Mouse (Mus musculus) cerebellum, adult 11-12 months (tissue): ENCODE measurements around the gene Defb13.
"Not testable (repeated sequence)": the region's sequence is repeated elsewhere in the genome, so short reads cannot be mapped to it uniquely, and the experiment has no call there.

Experiments used
- DNase-seq: peaks from one replicate; pipeline ENCODE4 v3.0.0; 2022

Gene Defb13

GRCm38 (mm10) chr8:21946462-21946861 is at the start of gene Defb13:
Defb13 (plus strand) TSS chr8:21946762.
- DNase-seq = no peak

DNA sequence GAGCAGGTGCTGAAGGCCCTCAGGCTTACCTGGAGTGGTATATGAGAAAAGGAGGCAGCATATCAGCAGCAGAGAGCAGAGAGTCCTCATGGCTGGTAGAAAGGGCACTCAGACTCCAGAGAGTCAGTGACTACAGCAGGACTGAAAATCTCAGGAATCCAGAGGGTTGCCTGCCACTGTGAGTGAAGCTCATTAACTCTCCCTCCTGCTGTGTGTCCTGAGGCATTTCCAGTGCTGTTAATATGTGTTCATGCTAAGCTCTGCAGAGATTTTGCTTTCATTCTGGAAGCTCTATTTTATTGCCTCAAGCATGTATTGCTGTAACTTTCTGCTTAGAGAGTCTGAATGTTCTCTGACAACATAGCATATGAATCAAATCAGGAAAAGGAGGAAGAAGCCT is 40.3 kb upstream of the Defb13 start, which contains the start of gene Defb11:
Gene Defb11, minus strand, starts transcription at position 123 of the 400 bp plus-strand sequence.
- not testable (repeated sequence) for DNase-seq

DNA sequence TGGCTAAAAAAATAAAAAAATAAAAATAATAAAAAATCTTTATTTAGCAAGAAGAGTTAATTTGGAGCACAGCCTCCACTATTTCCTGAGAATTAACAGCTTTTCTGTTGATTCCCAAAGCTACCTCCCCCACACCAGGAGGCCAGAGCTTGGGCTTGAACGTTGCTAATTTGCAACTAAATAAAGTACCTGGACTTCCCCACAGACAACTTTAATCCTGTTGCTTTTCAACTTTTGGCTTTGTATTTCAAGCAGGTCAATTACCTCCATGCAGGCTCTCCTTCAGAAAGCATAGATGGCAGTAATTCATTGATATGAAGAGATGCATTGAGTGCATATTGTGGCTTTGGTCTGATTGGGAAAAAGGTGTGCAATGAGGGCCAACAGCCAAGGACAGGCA is 34.6 kb upstream of the Defb13 start:
- DNase-seq = no peak

DNA sequence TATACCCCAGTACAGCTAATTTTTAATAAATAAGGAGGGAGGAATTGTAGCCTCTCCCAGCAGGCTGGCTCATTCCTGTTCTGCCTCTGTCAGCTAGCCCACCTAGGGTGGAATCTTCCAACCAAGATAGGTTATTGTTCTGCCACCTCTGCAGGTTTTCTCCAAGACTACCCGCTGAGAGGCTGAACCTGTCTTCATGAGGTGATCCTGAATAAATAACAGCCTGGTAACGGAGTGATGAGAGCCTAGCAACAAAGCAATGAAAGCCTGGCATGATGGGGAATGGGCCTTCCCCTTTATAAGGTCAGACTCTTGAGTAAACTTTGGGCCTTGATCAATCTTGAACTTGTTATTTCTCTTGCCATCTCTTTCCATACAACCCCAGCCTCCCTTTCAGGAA is 34.0 kb upstream of the Defb13 start:
- DNase-seq = no peak

DNA sequence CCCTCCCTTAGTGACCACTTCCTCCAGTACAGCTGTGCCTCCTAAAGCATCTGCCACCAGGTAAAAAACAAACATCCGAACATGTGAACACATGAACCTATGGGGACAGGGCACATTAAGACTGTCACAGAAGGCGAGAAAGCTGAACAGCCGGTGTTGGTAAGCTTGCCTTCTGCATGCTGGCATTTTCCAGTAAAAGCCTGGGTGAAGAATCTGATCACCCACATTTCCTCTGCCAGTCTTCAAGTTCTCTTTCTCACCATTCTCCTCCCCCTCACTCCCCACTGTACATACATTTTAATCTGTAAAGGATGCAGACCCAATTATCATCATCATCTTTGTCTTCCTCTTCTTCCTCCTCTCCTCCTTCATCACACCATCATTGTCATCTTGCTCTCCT is 30.9 kb upstream of the Defb13 start:
- no peak for DNase-seq

- not testable (repeated sequence) for DNase-seq
These were observed 15.8 kb upstream of the Defb13 start for GRCm38 (mm10) chr8:21930754-21931153.

DNA sequence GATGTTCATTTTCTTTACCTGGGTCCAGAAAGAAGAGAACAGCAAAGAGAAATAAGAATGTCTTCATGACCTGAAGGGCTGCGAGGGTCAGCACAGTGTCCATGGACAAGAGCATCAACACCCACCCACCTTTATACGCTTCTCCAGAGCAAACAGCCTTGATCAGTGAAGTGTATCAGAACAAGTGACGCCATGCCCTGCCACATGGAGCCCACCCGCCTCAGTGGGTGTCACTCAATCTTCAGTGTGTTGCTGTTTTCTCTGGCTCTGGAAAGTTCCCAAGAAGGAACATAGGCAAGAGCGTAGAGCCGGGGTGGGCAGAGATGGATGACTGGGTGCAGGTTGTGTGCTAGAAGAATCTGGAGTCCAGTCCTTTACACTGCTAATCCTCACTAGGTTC is 14.0 kb upstream of the Defb13 start, which contains the start of gene Defb15:
Gene Defb15, minus strand, starts transcription at position 101 of the 400 bp plus-strand sequence.
- no peak for DNase-seq

DNA sequence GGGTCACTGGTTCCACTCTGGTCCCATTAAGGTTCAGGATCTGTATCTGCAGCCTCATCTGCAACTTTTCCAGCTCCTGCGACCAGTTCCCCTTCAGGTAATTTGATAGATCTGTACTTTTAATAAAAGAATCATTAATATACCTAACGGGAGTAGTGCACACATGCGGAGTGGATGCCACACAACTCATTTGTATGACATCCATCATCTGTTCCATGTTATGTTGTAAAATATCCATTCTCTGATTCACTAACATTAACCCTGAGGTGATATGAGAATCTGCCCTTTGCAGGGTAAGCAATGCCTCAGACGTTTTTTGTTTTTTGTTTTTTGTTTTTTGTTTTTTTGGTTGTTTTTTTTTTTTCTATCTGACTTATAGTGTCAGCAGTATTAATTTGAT is 8.5 kb upstream of the Defb13 start, which contains the start of gene Defb35:
Gene Defb35, plus strand, starts transcription at position 301 of the 400 bp plus-strand sequence.
- DNase-seq = not testable (repeated sequence)

DNA sequence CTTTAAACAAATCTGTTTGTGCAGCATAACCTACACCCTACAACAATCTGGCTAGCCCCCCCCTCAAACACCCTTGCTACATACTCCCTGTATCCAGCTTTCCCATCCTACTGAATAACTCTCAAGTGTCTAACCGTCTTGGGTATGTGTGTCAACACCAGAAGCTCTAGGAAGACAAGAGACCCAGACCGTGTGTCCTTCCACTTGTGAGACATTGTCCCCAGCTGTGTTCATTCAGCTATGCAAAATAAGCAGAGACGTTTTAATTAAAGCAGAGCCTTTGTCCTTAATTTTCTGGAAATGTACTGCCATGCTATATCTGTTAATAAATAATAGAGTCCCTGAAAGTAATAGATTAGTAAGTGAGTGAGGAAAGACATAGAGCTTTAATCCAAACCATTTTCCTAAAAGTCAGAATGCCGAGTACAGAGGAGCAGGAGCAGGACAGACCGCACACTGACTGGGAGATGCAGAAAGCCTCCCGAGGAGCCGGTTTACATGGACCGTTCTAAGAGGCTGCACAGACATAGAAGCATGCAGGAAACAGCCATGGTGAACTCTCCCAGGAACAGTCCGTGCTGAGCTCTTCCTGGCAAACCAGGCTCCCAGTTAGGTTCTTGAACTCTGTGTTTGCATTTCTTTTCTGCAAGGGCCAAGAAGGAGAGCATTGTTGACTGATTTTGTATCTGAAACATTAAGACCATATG is 902 bp downstream of the Defb13 start:
- no peak for DNase-seq

- no peak for DNase-seq
These were observed 8.8 kb downstream of the Defb13 start for GRCm38 (mm10) chr8:21955321-21955720.

- no peak for DNase-seq
These were observed 9.8 kb downstream of the Defb13 start for GRCm38 (mm10) chr8:21956336-21956735.

GRCm38 (mm10) chr8:21958414-21958813 is 11.9 kb downstream of the Defb13 start, which contains the start of gene Fam90a1a:
Fam90a1a (plus strand) TSS chr8:21958714.
- no peak for DNase-seq

DNA sequence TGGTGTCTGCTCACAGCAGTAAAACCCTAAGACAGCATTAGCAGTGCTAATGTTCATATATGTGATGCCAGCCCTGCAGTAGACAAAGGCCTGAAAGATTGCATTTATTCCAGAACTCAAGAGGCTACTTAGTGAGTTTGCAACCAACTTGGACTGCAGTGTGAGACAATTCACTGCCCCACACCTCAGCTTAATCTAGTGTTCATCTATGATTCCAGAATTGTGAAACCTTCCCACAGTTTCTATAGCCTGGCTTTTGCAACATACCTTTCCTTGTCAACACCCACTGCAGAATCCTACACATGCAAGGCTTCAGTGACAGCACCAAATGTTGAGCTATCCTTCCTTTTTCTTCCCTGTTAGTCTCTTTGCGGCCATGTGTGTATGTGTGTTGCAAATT is 20.1 kb downstream of the Defb13 start:
- no peak for DNase-seq

DNA sequence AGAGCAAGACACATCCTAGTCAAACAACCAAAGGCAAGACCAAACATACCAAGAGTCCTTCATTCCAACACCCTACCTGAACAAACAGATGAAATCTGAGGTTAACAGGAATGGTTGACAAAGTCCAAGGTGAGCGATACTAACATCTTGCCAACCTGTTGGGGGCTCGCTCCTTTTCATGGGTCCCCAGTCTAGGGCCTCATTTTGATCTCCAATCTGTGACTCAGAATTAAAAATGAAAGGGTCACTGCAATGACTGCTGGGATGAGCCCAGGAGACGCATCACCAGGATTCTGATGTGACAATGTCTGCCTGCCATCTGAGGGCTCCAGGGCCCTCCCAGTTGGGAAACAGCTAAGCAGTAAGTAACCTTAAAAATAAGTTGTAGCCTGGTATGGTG is 22.9 kb downstream of the Defb13 start, which contains the start of gene Ccdc70:
Gene Ccdc70, plus strand, starts transcription at position 301 of the 400 bp plus-strand sequence.
- DNase-seq = no peak

DNA sequence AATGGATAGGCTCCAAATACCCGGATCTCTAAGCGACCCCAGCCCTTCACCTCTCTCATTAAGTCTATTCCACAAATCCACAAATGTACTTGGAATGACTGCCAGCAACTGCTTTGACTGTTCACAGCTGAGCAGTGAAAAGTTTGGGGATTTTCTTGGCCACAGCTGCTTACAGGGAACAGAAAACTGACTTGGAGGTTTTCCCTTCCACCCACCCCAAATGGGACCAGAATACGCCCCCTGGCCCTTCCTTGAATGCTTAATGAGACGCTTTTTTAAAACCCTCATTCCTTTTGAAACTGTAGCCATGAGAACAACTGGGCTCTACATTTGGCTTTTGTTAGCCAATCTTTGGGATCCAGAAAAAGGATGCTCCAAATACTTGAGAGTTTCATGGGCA is 31.6 kb downstream of the Defb13 start:
- peak; percentile 31 for DNase-seq

DNA sequence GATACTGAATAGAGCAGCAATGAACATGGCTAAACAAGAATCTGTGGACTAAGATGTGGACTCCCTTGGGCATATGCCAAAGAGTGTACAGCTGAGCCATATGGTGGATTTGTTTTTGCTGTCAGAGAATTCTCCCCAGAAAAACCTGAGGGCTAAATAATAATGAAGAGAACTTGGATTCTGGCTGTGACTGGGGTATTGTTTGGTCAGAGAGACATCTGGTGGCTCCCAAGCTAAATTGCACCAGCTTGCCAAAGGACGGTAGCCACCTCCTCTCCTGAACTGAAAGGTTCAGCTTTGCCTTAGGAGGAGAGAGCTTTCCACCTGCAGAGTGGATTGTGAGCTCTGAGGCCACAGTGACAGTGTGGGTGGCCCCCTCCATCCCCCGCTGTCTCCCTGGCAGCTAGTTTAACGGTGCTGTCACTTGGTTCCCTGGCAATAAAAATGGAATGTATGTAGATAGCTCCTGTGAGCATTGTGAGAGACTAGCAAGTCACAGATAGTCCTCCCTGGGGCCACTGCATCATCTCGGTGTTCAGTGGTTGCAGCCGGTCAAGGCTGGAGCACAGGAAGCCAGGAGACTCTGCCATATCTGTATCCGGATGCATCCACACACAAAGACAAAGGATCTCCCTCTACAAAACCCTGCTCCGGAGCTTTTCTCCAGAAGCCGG is 35.2 kb downstream of the Defb13 start:
- peak; percentile 25 for DNase-seq

GRCm38 (mm10) chr8:21992184-21992583 is 45.6 kb downstream of the Defb13 start:
- peak; percentile 42 for DNase-seq

DNA sequence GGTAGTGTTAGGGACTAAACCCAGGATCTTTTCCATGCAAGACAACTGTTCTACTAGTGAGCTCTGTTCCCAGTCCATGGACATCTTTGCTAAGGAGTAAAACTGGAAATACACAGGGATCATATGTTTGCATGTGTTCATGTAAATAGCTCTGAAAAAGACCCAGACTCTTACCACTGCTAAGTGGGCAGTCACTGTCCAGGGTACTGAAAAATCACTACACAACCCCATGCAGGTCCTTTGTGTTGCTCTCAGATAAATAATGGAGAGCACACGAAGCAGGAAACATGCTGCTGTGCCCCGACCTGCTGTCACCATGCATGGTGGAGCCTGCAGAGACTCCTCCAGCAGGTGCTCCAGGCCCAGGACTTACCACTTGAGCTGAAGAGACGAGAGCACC is 48.6 kb downstream of the Defb13 start:
- no peak for DNase-seq
